Mouse (Mus musculus): ENCODE results near the gene Cldn3. TPM values are rescaled to one million over a fixed set of nuclear protein-coding genes. Genes with fewer than 3 reads are reported as not detected.
"Not testable (repeated sequence)": the region's sequence is repeated elsewhere in the genome, so short reads cannot be mapped to it uniquely, and the experiment has no call there.

Cldn3 gene
- polyA plus RNA-seq (2012; rRNA removed): 2.8 and 4.7 TPM in 2 replicates

DNA sequence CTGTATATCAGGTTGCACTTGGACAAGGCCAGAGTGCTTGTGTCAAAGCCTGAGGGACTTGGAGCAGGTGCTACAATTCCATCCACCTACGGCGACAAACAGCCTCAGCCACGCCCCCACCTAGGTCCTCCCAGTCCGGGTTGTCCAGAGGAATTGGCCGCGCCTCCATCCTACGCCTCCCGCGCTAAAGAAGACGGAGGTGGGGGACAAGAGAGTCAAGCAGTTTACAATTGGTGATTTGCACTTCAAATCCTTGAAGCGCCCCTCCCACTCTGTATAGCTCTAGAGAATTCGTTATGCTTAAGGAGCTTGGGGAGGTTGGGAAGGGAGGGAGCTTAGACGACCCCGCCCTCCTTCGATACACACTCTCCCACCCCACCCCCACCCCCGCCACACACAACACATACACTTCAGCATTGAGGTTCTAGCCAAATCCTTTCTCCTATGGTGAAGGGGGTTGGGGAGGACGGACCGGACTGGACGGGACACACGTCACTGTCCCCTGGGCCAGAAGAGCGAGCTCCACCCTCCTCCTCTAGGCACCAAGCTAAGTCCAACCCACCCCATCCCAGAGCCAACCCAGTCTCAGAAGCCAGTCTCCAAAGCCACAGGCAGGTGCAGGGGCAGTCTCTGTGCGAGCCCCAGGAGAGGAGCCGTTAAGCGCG lies at the start of gene Cldn3:
Cldn3 (plus strand) TSS at position 582 of the 665 bp plus-strand sequence.
- TF ChIP-seq POLR2A (IDR thresholded peaks at IDR 0.05; ENCODE audit: borderline replicate concordance, extremely low read depth, insufficient read depth, insufficient read length, poor library complexity, severe bottlenecking) (no peak), CTCF (IDR thresholded peaks at IDR 0.05; ENCODE audit: borderline replicate concordance, extremely low read depth, insufficient read depth, insufficient read length) (no peak)
- peak; percentile 52 for DNase-seq (ENCODE audit: low read depth)

DNA sequence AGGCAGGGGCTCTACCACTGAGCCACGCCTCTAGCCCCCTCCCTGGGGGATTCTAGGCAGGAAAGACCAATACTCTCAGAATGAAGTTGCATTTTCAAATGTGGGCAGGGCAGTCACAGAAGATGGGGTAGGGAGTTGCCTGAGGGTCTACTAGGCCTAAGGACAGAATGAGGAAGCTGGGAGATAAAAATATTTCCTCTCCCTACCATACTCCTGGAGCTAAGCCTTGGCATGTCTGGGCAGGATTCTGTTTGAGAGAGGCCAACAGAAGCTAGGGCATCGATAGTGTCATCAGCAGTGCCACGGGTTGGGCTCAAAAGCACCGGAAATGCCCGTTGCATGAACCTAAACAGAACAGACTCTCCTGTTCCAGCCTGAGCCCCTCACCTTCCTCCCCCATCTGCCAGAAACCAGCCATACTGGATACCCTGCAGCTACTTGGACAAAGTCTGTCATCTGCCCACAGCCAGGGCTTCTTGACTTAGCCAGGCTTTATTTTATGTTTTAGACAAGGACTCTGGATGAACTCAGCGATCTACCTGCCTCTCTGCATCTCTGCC lies 49.3 kb upstream of the Cldn3 start:
- DNase-seq (ENCODE audit: low read depth): no peak
- TF ChIP-seq POLR2A (IDR thresholded peaks at IDR 0.05; ENCODE audit: borderline replicate concordance, extremely low read depth, insufficient read depth, insufficient read length, poor library complexity, severe bottlenecking) (no peak), CTCF (IDR thresholded peaks at IDR 0.05; ENCODE audit: borderline replicate concordance, extremely low read depth, insufficient read depth, insufficient read length) (no peak)

DNA sequence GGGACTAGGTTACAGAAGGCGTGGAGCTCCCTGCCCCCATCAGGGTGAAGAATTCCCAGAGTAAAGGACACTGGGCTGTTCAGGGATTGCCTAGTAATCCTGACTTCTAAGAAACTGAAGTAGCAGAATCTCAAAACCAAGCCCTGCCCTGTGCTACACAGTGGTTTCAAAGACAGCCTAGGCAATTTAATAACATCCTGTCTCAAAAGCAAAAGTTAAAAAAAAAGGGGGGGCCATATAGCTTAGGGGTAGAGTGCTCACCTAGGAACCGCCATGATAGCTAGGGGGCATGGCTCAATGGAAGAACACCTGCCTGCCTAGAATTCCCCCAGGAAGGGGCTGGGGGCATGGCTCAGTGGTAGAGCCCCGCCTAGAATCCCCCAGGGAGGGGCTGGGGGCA lies 46.9 kb upstream of the Cldn3 start:
- DNase-seq (ENCODE audit: low read depth): no peak

DNA sequence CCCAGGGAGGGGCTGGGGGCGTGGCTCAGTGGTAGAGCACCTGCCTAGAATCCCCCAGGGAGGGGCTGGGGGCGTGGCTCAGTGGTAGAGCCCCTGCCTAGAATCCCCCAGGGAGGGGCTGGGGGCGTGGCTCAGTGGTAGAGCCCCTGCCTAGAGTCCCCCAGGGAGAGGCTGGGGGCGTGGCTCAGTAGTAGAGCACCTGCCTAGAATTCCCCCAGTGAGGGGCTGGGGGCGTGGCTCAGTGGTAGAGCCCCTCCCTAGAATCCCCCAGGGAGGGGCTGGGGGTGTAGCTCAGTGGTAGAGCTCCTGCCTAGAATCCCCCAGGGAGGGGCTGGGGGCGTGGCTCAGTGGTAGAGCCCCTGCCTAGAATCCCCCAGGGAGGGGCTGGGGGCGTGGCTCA lies 46.5 kb upstream of the Cldn3 start:
- not testable (repeated sequence) for DNase-seq (ENCODE audit: low read depth)

More for the DNA sequence above, 46.9 kb upstream of the Cldn3 start:
- TF ChIP-seq POLR2A (IDR thresholded peaks at IDR 0.05; ENCODE audit: borderline replicate concordance, extremely low read depth, insufficient read depth, insufficient read length, poor library complexity, severe bottlenecking): no peak
- no peak for TF ChIP-seq CTCF (IDR thresholded peaks at IDR 0.05; ENCODE audit: borderline replicate concordance, extremely low read depth, insufficient read depth, insufficient read length)

DNA sequence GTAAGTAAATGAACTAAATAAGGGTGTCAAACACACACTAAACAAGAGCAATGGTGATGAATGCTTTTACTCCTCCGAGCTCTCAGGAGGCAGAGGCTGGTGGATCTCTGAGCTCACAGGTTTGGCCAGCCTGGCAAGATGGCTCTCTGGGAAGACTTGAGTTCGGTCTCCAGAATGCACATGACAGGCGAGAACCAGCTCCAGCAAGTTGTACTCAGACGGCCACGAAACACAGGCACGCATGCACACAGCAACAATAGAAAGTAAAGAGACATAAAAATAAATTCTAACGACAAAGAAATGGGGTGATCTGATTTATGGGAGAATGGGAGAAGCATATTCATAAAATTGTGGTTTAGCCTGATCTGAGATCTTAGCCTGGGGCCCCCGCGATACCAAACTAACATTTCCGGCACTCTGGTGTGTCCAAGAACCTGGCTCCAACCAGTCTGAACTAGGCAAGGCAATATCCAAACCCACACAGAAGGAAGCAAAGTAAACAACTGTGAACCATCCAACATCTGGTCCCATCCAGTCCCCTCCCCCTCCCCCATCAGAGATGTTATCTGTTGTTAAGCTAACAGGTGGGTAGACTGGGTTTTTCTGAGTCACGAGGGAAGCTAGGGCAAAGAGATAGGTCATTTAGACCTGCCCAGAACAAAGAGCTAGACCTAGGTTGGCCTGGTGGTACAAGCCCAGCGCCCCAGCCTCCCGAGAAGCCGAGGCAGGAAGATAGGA lies 44.4 kb upstream of the Cldn3 start:
- no peak for TF ChIP-seq CTCF (IDR thresholded peaks at IDR 0.05; ENCODE audit: borderline replicate concordance, extremely low read depth, insufficient read depth, insufficient read length)
- TF ChIP-seq POLR2A (IDR thresholded peaks at IDR 0.05; ENCODE audit: borderline replicate concordance, extremely low read depth, insufficient read depth, insufficient read length, poor library complexity, severe bottlenecking): no peak
- no peak for DNase-seq (ENCODE audit: low read depth)

DNA sequence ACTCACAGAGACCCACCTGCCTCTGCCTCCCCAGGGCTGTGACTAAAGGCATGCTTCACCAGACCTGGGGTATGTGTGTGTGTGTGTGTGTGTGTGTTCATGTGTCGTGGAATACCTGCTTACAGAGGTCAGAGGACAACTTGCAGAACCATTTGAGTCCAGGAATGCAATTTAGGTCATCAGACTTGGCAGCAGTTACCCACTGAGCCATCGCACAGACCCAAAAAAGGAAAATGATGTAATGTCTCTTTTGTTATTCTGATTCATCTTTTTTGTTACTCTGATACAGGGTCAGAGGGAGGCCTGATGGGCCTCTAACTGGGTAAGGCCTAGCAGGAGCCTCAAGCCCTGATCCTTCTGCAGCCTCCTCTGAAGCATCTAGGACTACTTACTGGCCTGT lies 43.3 kb upstream of the Cldn3 start:
- no peak for DNase-seq (ENCODE audit: low read depth)

DNA sequence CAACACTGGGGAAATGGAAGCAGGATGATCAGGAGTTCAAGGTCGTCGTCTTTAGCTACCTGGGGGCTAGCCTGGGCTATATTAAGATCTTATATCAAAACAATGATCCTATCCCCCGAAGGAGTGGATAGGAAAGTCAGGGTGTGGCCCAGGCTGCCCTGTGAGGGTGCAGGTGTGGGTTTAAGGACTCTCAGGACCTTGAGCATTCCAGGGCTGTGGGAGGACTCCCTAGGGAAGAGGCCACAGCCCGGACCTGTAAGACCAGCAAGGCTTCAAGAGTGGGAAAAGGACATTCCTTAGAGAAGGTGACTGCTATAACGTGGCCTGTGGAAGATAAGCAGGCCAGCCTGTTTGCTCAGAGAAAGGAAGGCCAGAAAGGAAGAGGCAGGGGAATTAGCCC lies 41.8 kb upstream of the Cldn3 start:
- DNase-seq (ENCODE audit: low read depth): no peak
- TF ChIP-seq CTCF (IDR thresholded peaks at IDR 0.05; ENCODE audit: borderline replicate concordance, extremely low read depth, insufficient read depth, insufficient read length) (no peak), POLR2A (IDR thresholded peaks at IDR 0.05; ENCODE audit: borderline replicate concordance, extremely low read depth, insufficient read depth, insufficient read length, poor library complexity, severe bottlenecking) (no peak)

More for the DNA sequence above, 43.3 kb upstream of the Cldn3 start:
- no peak for TF ChIP-seq POLR2A (IDR thresholded peaks at IDR 0.05; ENCODE audit: borderline replicate concordance, extremely low read depth, insufficient read depth, insufficient read length, poor library complexity, severe bottlenecking)
- TF ChIP-seq CTCF (IDR thresholded peaks at IDR 0.05; ENCODE audit: borderline replicate concordance, extremely low read depth, insufficient read depth, insufficient read length): no peak

DNA sequence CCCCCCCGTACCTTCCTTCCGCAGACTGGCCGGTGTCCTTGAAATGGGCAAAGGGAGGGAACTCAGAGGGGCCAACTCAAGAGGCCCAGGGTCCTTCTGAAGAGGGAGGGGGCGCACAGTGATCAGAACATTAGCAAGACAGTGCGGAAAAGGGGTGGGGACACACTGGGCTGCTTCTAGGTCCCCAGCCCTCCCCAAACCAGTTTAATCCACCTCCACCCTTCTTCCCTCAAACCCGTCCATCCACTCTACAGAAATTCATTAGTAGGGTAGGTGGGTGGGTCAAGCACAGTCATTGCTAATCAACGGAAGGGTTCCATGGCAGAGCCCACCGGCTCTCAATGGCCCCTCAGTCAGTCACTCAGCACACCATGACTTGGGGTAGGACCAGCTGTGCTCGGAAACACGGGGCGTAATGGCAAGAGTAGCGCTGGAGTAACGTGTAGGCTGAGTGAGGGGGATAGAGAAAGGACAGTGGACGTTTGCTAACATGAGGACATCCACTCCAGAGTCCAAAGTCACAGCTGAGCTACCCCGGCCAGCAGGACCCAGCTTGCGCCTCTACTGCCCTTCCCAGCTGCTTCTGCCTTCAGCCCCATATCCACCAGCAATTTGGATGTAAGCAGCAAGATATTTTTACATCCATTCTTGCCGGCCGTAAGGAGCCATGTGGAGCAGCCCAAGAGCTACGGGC lies 40.6 kb upstream of the Cldn3 start:
- no peak for DNase-seq (ENCODE audit: low read depth)
- no peak for TF ChIP-seq CTCF (IDR thresholded peaks at IDR 0.05; ENCODE audit: borderline replicate concordance, extremely low read depth, insufficient read depth, insufficient read length)
- no peak for TF ChIP-seq POLR2A (IDR thresholded peaks at IDR 0.05; ENCODE audit: borderline replicate concordance, extremely low read depth, insufficient read depth, insufficient read length, poor library complexity, severe bottlenecking)

DNA sequence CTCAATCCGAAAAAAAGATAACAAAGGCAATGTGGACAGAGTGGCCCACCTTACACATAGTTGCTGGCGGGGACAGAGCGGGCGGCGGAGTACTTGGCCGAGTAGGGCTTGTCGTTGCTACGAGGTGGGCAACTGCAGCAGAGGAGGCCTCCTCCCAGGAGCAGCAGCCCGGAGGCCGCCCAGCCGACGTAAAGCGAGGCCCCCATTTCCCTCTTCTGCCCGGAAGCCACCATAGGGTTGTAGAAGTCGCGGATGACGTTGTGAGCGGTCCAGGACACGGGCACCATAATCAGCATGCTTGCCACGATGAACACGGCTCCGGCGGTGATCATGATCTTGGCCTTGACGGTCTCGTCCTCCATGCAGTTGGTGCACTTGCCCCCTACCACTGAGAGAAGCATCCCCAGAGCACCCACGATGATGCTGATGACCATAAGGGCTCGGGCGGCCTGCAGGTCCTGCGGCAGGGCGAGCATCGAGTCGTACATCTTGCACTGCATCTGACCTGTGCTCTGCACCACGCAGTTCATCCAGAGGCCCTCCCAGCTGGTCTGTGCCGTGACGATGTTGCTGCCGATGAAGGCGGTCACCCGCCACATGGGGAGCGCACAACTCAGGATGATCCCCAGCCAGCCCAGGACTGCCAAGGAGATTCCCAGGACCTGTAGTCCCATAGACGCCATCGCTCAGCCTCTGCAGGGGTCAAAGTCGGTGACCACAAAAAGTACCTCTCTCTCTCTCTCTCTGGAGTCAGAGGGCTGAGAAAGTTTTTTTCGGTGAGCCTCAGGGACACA lies 39.8 kb upstream of the Cldn3 start:
- DNase-seq (ENCODE audit: low read depth): no peak
- no peak for TF ChIP-seq POLR2A (IDR thresholded peaks at IDR 0.05; ENCODE audit: borderline replicate concordance, extremely low read depth, insufficient read depth, insufficient read length, poor library complexity, severe bottlenecking)
- TF ChIP-seq CTCF (IDR thresholded peaks at IDR 0.05; ENCODE audit: borderline replicate concordance, extremely low read depth, insufficient read depth, insufficient read length): no peak

DNA sequence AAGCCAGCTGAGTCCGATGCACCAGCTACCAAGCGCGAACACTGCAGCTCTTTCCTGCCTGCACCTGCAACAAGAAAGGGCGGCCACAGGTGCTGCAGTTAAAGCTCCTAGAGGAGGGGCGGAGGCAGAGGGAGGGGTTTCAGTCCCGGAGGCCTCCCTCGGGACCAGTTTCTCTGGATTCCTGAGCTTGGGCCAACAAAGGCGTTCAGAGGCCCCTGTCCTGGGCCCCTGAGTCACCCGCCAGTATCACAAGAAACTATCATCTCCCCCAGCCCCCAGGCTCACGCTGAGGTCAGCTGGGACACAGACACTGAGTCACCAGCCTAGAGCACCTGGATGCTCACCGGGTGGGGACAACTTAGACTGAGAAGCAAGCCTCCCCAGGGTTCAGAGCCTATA lies 39.2 kb upstream of the Cldn3 start, which contains the start of gene Cldn4:
Cldn4 (minus strand) TSS at position 78 of the 399 bp plus-strand sequence.
- DNase-seq (ENCODE audit: low read depth): no peak
- TF ChIP-seq POLR2A (IDR thresholded peaks at IDR 0.05; ENCODE audit: borderline replicate concordance, extremely low read depth, insufficient read depth, insufficient read length, poor library complexity, severe bottlenecking): no peak
- no peak for TF ChIP-seq CTCF (IDR thresholded peaks at IDR 0.05; ENCODE audit: borderline replicate concordance, extremely low read depth, insufficient read depth, insufficient read length)

All from brain, embryonic 14.5 days (tissue).